Mouse (Mus musculus): Measurements from ENCODE around the gene Gm13271. TPM values are rescaled to one million over a fixed set of nuclear protein-coding genes. Genes with fewer than 3 reads are reported as not detected.
"Not testable (repeated sequence)": the region's sequence is repeated elsewhere in the genome, so short reads cannot be mapped to it uniquely, and the experiment has no call there.

Gene Gm13271
- polyA plus RNA-seq, 1 experiment from 2014 or later = not detected

- no peak overlapping the region for H3K4me3 ChIP-seq (ENCODE audit: low read depth, low read length)
- no peak overlapping the region for H3K27ac ChIP-seq (ENCODE audit: low read depth, low read length)
- H3K9ac ChIP-seq (ENCODE audit: low read length) = no peak overlapping the region
- 86% methylated on average over 6 of the region's 6 CpGs for WGBS
- H3K4me1 ChIP-seq (ENCODE audit: control insufficient read depth, insufficient read depth, low read length) = no peaks in the 10 kb centered on the region
- no peaks in the 10 kb centered on the region for H3K36me3 ChIP-seq (ENCODE audit: control insufficient read depth, insufficient read depth, low read length)
- H3K9me3 ChIP-seq (ENCODE audit: control insufficient read depth, low read length) = no peaks in the 10 kb centered on the region
- ATAC-seq (ENCODE audit: low FRiP score) (no peak), DNase-seq (ENCODE audit: low spot score, missing footprints) (no peak)
- no peak overlapping the region for H3K4me2 ChIP-seq
- H3K27me3 ChIP-seq (ENCODE audit: control insufficient read depth, insufficient read depth, low read length) = no peaks in the 10 kb centered on the region
Observed at GRCm38 (mm10) chr4:88726727-88727126, 27.9 kb upstream of the Gm13271 start.

GRCm38 (mm10) chr4:88727324-88727723 is 27.3 kb upstream of the Gm13271 start:
- H3K9ac ChIP-seq (ENCODE audit: low read length) = no peak overlapping the region
- H3K9me3 ChIP-seq (ENCODE audit: control insufficient read depth, low read length) = no peaks in the 10 kb centered on the region
- no peaks in the 10 kb centered on the region for H3K4me1 ChIP-seq (ENCODE audit: control insufficient read depth, insufficient read depth, low read length)
- WGBS = 3% methylated on average over 1 of the region's 1 CpGs
- ATAC-seq (ENCODE audit: low FRiP score) (no peak), DNase-seq (ENCODE audit: low spot score, missing footprints) (no peak)
- no peaks in the 10 kb centered on the region for H3K27me3 ChIP-seq (ENCODE audit: control insufficient read depth, insufficient read depth, low read length)
- no peaks in the 10 kb centered on the region for H3K36me3 ChIP-seq (ENCODE audit: control insufficient read depth, insufficient read depth, low read length)
- no peak overlapping the region for H3K4me2 ChIP-seq
- no peak overlapping the region for H3K4me3 ChIP-seq (ENCODE audit: low read depth, low read length)
- H3K27ac ChIP-seq (ENCODE audit: low read depth, low read length) = no peak overlapping the region

GRCm38 (mm10) chr4:88738480-88738879 is 16.2 kb upstream of the Gm13271 start:
- Histone ChIP-seq H3K9ac (ENCODE audit: low read length) (no peak overlapping the region), H3K36me3 (ENCODE audit: control insufficient read depth, insufficient read depth, low read length) (no peaks in the 10 kb centered on the region), H3K4me1 (ENCODE audit: control insufficient read depth, insufficient read depth, low read length) (no peaks in the 10 kb centered on the region), H3K4me3 (ENCODE audit: low read depth, low read length) (no peak overlapping the region), H3K4me2 (no peak overlapping the region), H3K27me3 (ENCODE audit: control insufficient read depth, insufficient read depth, low read length) (no peaks in the 10 kb centered on the region), H3K27ac (ENCODE audit: low read depth, low read length) (no peak overlapping the region), H3K9me3 (ENCODE audit: control insufficient read depth, low read length) (no peaks in the 10 kb centered on the region)
- WGBS = 4% methylated on average over 2 of the region's 2 CpGs
- DNase-seq (ENCODE audit: low spot score, missing footprints) (peak; percentile 96), ATAC-seq (ENCODE audit: low FRiP score) (peak; percentile 74)

GRCm38 (mm10) chr4:88739036-88739435 is 15.6 kb upstream of the Gm13271 start:
- Histone ChIP-seq H3K9ac (ENCODE audit: low read length) (no peak overlapping the region), H3K36me3 (ENCODE audit: control insufficient read depth, insufficient read depth, low read length) (no peaks in the 10 kb centered on the region), H3K27me3 (ENCODE audit: control insufficient read depth, insufficient read depth, low read length) (no peaks in the 10 kb centered on the region), H3K4me3 (ENCODE audit: low read depth, low read length) (no peak overlapping the region), H3K4me2 (no peak overlapping the region), H3K9me3 (ENCODE audit: control insufficient read depth, low read length) (no peaks in the 10 kb centered on the region), H3K27ac (ENCODE audit: low read depth, low read length) (no peak overlapping the region), H3K4me1 (ENCODE audit: control insufficient read depth, insufficient read depth, low read length) (no peaks in the 10 kb centered on the region)
- no peak for ATAC-seq (ENCODE audit: low FRiP score)
- DNase-seq (ENCODE audit: low spot score, missing footprints) = peak; percentile 54
- whole genome bisulfite sequencing = 92% methylated on average over 6 of the region's 6 CpGs

- DNase-seq (ENCODE audit: low spot score, missing footprints) (peak; percentile 68), ATAC-seq (ENCODE audit: low FRiP score) (no peak)
- Histone ChIP-seq H3K4me2 (no peak overlapping the region), H3K36me3 (ENCODE audit: control insufficient read depth, insufficient read depth, low read length) (no peaks in the 10 kb centered on the region), H3K4me1 (ENCODE audit: control insufficient read depth, insufficient read depth, low read length) (no peaks in the 10 kb centered on the region; the same call in 1 of the 2 replicates), H3K9ac (ENCODE audit: low read length) (no peak overlapping the region), H3K9me3 (ENCODE audit: control insufficient read depth, low read length) (no peaks in the 10 kb centered on the region), H3K27me3 (ENCODE audit: control insufficient read depth, insufficient read depth, low read length) (no peaks in the 10 kb centered on the region), H3K27ac (ENCODE audit: low read depth, low read length) (no peak overlapping the region), H3K4me3 (ENCODE audit: low read depth, low read length) (no peak overlapping the region)
- WGBS = 93% methylated on average over 4 of the region's 4 CpGs
Observed at GRCm38 (mm10) chr4:88741426-88741825, 13.2 kb upstream of the Gm13271 start.

- ATAC-seq (ENCODE audit: low FRiP score) (no peak), DNase-seq (ENCODE audit: low spot score, missing footprints) (no peak)
- Histone ChIP-seq H3K4me3 (ENCODE audit: low read depth, low read length) (no peak overlapping the region), H3K9ac (ENCODE audit: low read length) (no peak overlapping the region), H3K36me3 (ENCODE audit: control insufficient read depth, insufficient read depth, low read length) (no peaks in the 10 kb centered on the region), H3K4me2 (no peak overlapping the region), H3K9me3 (ENCODE audit: control insufficient read depth, low read length) (no peaks in the 10 kb centered on the region), H3K27ac (ENCODE audit: low read depth, low read length) (no peak overlapping the region), H3K4me1 (ENCODE audit: control insufficient read depth, insufficient read depth, low read length) (no peaks in the 10 kb centered on the region; the same call in 1 of the 2 replicates), H3K27me3 (ENCODE audit: control insufficient read depth, insufficient read depth, low read length) (no peaks in the 10 kb centered on the region)
- 89% methylated on average over 7 of the region's 7 CpGs for WGBS
Observed at GRCm38 (mm10) chr4:88742771-88743371, 11.8 kb upstream of the Gm13271 start.

GRCm38 (mm10) chr4:88744207-88744606 is 10.5 kb upstream of the Gm13271 start:
- Histone ChIP-seq H3K4me1 (ENCODE audit: control insufficient read depth, insufficient read depth, low read length) (no peaks in the 10 kb centered on the region; the same call in 1 of the 2 replicates), H3K36me3 (ENCODE audit: control insufficient read depth, insufficient read depth, low read length) (no peaks in the 10 kb centered on the region), H3K9ac (ENCODE audit: low read length) (no peak overlapping the region), H3K4me2 (no peak overlapping the region), H3K9me3 (ENCODE audit: control insufficient read depth, low read length) (no peaks in the 10 kb centered on the region), H3K27me3 (ENCODE audit: control insufficient read depth, insufficient read depth, low read length) (no peaks in the 10 kb centered on the region), H3K4me3 (ENCODE audit: low read depth, low read length) (no peak overlapping the region), H3K27ac (ENCODE audit: low read depth, low read length) (no peak overlapping the region)
- DNase-seq (ENCODE audit: low spot score, missing footprints) (peak; percentile 44), ATAC-seq (ENCODE audit: low FRiP score) (no peak)
- 84% methylated on average over 3 of the region's 3 CpGs for WGBS

GRCm38 (mm10) chr4:88749926-88750325 is 4.7 kb upstream of the Gm13271 start:
- Histone ChIP-seq H3K9ac (ENCODE audit: low read length) (no peak overlapping the region), H3K4me2 (no peak overlapping the region), H3K4me1 (ENCODE audit: control insufficient read depth, insufficient read depth, low read length) (no peaks in the 10 kb centered on the region; the same call in 1 of the 2 replicates), H3K4me3 (ENCODE audit: low read depth, low read length) (no peak overlapping the region), H3K27ac (ENCODE audit: low read depth, low read length) (no peak overlapping the region), H3K9me3 (ENCODE audit: control insufficient read depth, low read length) (no peaks in the 10 kb centered on the region), H3K36me3 (ENCODE audit: control insufficient read depth, insufficient read depth, low read length) (no peaks in the 10 kb centered on the region), H3K27me3 (ENCODE audit: control insufficient read depth, insufficient read depth, low read length) (no peaks in the 10 kb centered on the region)
- ATAC-seq (ENCODE audit: low FRiP score) = no peak
- peak; percentile 75 for DNase-seq (ENCODE audit: low spot score, missing footprints)
- 80% methylated on average over 6 of the region's 6 CpGs for WGBS

GRCm38 (mm10) chr4:88756581-88757513 is 2.2 kb downstream of the Gm13271 start:
- peak overlapping the region; percentile 68 for H3K27ac ChIP-seq (ENCODE audit: low read depth, low read length)
- 12% methylated on average over 28 of the region's 31 CpGs for WGBS
- not testable (repeated sequence) for H3K9me3 ChIP-seq (ENCODE audit: control insufficient read depth, low read length); H3K36me3 ChIP-seq (ENCODE audit: control insufficient read depth, insufficient read depth, low read length); H3K4me1 ChIP-seq (ENCODE audit: control insufficient read depth, insufficient read depth, low read length); H3K27me3 ChIP-seq (ENCODE audit: control insufficient read depth, insufficient read depth, low read length); ATAC-seq (ENCODE audit: low FRiP score)
- H3K4me3 ChIP-seq (ENCODE audit: low read depth, low read length) = peak overlapping the region; percentile 39
- H3K4me2 ChIP-seq = peak overlapping the region; percentile 69
- DNase-seq (ENCODE audit: low spot score, missing footprints) = peak; percentile 96
- H3K9ac ChIP-seq (ENCODE audit: low read length) = peak overlapping the region; percentile 69
